Mouse (Mus musculus) midbrain, postnatal 0 days (tissue): ENCODE measurements around the gene Sh3yl1. TPM values are rescaled to one million over a fixed set of nuclear protein-coding genes. Genes with fewer than 3 reads are reported as not detected.
A peak's percentile ranks its signal among the peaks of the same experiment; 100 is the strongest.

ENCODE experiments used
- ATAC-seq: fragments of 200-750 bp; cut with Nextera tagmentation; 2 replicates; pipeline ENCODE4 v1.8.0; 2017; ENCODE audit warnings: moderate number of reproducible peaks, mild to moderate bottlenecking, moderate TSS enrichment, moderate library complexity; ENCODE audit not compliant: low FRiP score
- DNase-seq: peaks from one replicate; pipeline ENCODE4 v3.0.0-alpha.2; 2015; ENCODE audit warnings: low spot score
- H3K27ac ChIP-seq: fragments of 300-500 bp; sonication (generic); 2 replicates; pipeline ENCODE4 v1.5.1; 2014; ENCODE audit warnings: low read depth, mild to moderate bottlenecking, low read length, mixed read lengths
- H3K27me3 ChIP-seq: fragments of 300-500 bp; sonication (generic); 2 replicates; pipeline ENCODE4 v1.6.1; 2014; ENCODE audit warnings: low read length, control low read depth, mixed read lengths; ENCODE audit not compliant: insufficient read depth
- H3K36me3 ChIP-seq: fragments of 300-500 bp; sonication (generic); 2 replicates; pipeline ENCODE4 v1.6.1; 2014; ENCODE audit warnings: low read length, control low read depth, mixed read lengths; ENCODE audit not compliant: insufficient read depth
- H3K4me1 ChIP-seq: fragments of 300-500 bp; sonication (generic); 2 replicates; pipeline ENCODE4 v1.6.1; 2014; ENCODE audit warnings: mild to moderate bottlenecking, control low read depth, antibody characterized with exemption, low read length, mixed read lengths; ENCODE audit not compliant: insufficient read depth
- H3K4me2 ChIP-seq: fragments of 300-500 bp; sonication (generic); 2 replicates; pipeline ENCODE4 v1.6.1; 2014; ENCODE audit warnings: low read depth, mild to moderate bottlenecking, low read length, mixed read lengths; ENCODE audit not compliant: poor library complexity, severe bottlenecking
- H3K4me3 ChIP-seq: fragments of 300-500 bp; sonication (generic); 2 replicates; pipeline ENCODE4 v1.5.1; 2014; ENCODE audit warnings: low read depth, mild to moderate bottlenecking, low read length, moderate library complexity
- H3K9ac ChIP-seq: fragments of 300-500 bp; sonication (generic); replicated peaks from 2 replicates; pipeline ENCODE4 v1.6.1; 2014; ENCODE audit warnings: mild to moderate bottlenecking, low read length, moderate library complexity, mixed read lengths; ENCODE audit not compliant: poor library complexity, severe bottlenecking
- H3K9me3 ChIP-seq: fragments of 300-500 bp; sonication (generic); 2 replicates; pipeline ENCODE4 v1.6.1; 2016; ENCODE audit warnings: low read length, control low read depth
- CTCF ChIP-seq: IDR thresholded peaks from 2 replicates; pipeline ENCODE4 v1.5.1; 2016; ENCODE audit warnings: antibody characterized with exemption, mild to moderate bottlenecking
- WGBS: fragments of 180-500 bp; shearing (Covaris S2); extraction: QIAGEN DNeasy Blood & Tissue Kit; methylation state at CpG from one replicate; pipeline ENCODE4 v1.1.7; 2014; 5-methylcytosine and 5-hydroxymethylcytosine counted together
- polyA plus RNA-seq: library from polyadenylated mRNA; unstranded; fragments of >200 nt; fragmentation: Nextera tagmentation; extraction: Ambion mirVana; gene quantifications from 2 replicates; pipeline ENCODE4 v1.2.1, GENCODE M21; 2015
- total RNA-seq: library from RNA; depleted of rRNA; stranded (reverse); fragments of >200 nt; gene quantifications from 2 replicates; pipeline ENCODE4 v1.2.3, GENCODE M21; 2014

The Sh3yl1 gene
- total and polyA plus RNA-seq, 2 experiments from 2014 or later = 20.4 to 52.6 TPM

DNA sequence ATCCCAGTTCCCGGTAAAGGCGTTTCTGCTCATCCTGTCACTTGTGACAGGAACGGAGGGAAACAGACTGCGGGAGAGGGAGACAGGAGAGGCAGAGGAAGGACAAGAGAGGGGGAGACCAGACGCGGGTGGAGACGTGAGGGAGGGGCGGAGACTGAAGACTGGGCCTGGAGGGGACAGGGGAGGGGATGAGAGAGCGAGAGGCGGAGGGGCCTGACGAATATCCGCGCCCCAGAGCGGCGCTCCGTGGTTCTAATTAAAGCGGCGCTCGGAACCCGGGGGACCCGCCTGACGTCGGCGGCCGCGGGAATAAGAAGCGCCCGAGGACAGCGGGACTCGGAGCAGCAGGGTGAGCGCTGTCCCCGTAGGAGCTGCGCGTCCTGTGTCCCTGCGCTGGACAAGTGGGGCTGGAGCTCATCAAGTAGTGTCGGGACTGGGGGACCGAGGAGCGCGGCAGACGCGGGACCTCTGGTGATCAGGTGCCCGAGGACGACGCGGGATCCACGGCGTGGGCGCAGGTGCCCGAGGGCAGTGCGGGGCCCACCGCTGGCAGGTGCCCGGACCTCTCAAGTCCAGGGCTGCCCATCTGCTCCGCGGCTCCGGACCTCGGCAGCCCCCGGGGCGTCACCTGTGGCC lies 27.4 kb upstream of the Sh3yl1 start, which contains the start of gene Alkal2:
Gene Alkal2 (plus strand): TSS at position 337 of the 636 bp plus-strand sequence.
- peak within 1 kb of the TSS; percentile 33; the same call in 1 of the 2 replicates for H3K9ac ChIP-seq
- peak within 1 kb of the TSS; percentile 100 for H3K4me2 ChIP-seq
- H3K27ac ChIP-seq = no peak within 1 kb of the TSS
- H3K4me1 ChIP-seq = no peaks in the 10 kb centered on the region; the same call in 1 of the 2 replicates
- H3K36me3 ChIP-seq = no peaks in the 10 kb centered on the region
- TF ChIP-seq CTCF = no peak
- H3K9me3 ChIP-seq = no peaks in the 10 kb centered on the region
- H3K27me3 ChIP-seq = peaks cover 21% of the 10 kb centered on the region
- no peak for DNase-seq
- ATAC-seq = peak; percentile 60
- peak within 1 kb of the TSS; percentile 57 for H3K4me3 ChIP-seq
- under 1% methylated on average over 56 of the region's 58 CpGs for WGBS

DNA sequence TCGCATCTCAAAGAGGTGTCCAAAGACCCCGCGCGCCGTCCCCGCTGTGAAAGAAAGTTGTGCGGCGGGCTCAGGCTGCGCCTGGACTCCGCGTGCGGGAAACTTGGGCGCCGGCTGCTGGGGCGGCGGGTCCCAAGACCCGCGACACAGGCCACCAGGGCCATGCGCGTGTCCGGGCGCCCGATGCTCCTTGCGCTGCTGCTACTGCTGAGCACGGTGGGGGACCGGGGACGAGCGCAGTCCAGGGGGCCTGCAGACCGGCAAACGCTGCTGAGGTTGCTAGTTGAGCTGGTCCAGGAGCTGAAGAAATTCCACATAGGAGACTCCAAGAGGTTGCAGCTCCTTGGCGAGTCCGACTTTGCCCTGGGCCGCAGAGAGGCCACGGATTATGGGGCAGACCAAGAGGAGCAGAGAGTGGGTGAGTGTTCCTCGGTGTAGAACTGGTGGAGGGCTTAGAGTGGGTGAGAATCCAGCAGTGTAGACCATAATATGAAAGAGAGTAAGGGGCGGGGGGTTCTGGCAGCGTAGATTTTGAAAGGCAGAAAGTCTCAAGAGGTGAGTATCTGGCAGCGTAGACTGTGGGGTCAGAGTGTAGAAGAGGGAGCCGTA lies 26.7 kb upstream of the Sh3yl1 start:
- H3K9me3 ChIP-seq = no peaks in the 10 kb centered on the region
- no peaks in the 10 kb centered on the region; the same call in 1 of the 2 replicates for H3K4me1 ChIP-seq
- peak overlapping the region; percentile 57 for H3K4me3 ChIP-seq
- WGBS = 8% methylated on average over 39 of the region's 39 CpGs
- peak overlapping the region; percentile 100 for H3K4me2 ChIP-seq
- DNase-seq (no peak), ATAC-seq (peak; percentile 45; the same call in 1 of the 2 replicates)
- H3K36me3 ChIP-seq = no peaks in the 10 kb centered on the region
- H3K27me3 ChIP-seq = peaks cover 21% of the 10 kb centered on the region
- H3K27ac ChIP-seq = no peak overlapping the region
- TF ChIP-seq CTCF = no peak
- 0 out of 2 replicates have a peak overlapping the region, but pooled peaks have one; percentile 33 for H3K9ac ChIP-seq

DNA sequence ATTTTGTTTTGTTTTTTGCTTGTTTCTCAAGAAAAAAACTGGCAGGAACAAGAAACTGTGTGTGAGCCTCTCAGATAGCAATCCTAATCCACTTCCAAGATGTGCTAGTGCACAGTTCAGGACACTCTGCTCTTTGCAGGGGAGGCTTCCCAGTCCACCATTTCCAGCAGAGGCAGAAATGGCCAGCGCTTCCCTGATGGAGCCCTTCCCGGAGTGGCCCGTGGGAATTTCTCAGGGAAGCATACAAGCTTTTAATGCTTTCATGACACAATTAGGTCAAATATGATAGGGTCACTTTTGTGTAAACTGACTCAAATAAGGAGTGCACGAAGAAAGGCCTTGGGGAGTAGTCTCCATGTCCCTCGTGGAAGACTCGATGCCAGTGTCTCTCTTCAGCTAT lies 25.6 kb upstream of the Sh3yl1 start:
- H3K4me3 ChIP-seq = no peak overlapping the region
- DNase-seq (no peak), ATAC-seq (no peak)
- WGBS = 74% methylated on average over 6 of the region's 6 CpGs
- no peaks in the 10 kb centered on the region; the same call in 1 of the 2 replicates for H3K4me1 ChIP-seq
- no peaks in the 10 kb centered on the region for H3K9me3 ChIP-seq
- no peak for TF ChIP-seq CTCF
- no peak overlapping the region for H3K4me2 ChIP-seq
- H3K27ac ChIP-seq = no peak overlapping the region
- no peaks in the 10 kb centered on the region for H3K36me3 ChIP-seq
- H3K27me3 ChIP-seq = peaks cover 21% of the 10 kb centered on the region
- no peak overlapping the region for H3K9ac ChIP-seq

DNA sequence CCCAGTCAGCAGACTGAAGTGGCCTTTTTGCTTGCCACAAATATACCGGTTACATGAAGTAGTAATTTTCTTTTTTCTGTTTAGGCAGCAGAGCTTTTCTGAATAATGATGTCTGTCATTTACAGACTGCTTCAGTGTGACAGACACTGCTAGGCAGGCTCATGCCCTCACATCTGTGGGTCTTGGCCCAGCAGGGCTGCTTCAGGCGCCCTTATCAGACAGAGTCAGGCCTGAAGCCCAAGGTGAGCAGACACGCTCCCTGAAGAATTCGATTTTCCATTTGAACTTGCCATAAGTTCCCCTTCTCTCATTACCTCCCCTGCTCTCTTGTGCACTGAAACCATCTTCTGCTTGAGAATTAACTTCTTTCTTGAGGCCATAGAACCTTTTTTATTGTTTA lies 23.5 kb upstream of the Sh3yl1 start:
- Histone ChIP-seq H3K27ac (no peak overlapping the region), H3K9me3 (no peaks in the 10 kb centered on the region), H3K36me3 (no peaks in the 10 kb centered on the region), H3K4me3 (no peak overlapping the region), H3K9ac (no peak overlapping the region), H3K27me3 (peaks cover 21% of the 10 kb centered on the region), H3K4me2 (no peak overlapping the region), H3K4me1 (no peaks in the 10 kb centered on the region; the same call in 1 of the 2 replicates)
- 80% methylated on average over 4 of the region's 4 CpGs for WGBS
- no peak for DNase-seq
- no peak for TF ChIP-seq CTCF
- ATAC-seq = no peak

DNA sequence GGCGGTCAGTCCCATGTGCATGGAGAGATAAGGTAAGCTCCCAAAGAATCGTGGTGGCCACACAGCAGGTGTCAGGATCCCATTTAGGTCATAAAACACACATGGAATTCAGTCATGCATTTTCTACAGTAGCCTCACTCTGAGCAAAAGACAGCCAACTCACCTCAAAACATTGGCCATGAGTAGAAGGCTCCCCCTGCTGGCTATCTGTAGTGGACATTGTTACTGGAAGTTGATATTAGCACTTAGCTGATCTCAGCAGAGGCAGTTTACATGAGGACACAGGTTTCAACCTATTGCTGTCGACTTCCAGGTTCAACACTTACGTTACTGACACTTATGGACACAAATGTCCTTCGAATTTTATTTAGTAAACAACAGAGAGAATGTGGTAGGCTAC lies 21.4 kb upstream of the Sh3yl1 start:
- TF ChIP-seq CTCF = peak; percentile 98
- 34% methylated on average over 5 of the region's 5 CpGs for WGBS
- no peak overlapping the region for H3K9ac ChIP-seq
- H3K36me3 ChIP-seq = peaks cover 6% of the 10 kb centered on the region
- H3K4me2 ChIP-seq = no peak overlapping the region
- DNase-seq = peak; percentile 87
- ATAC-seq = peak; percentile 74; the same call in 1 of the 2 replicates
- H3K27me3 ChIP-seq = peaks cover 11% of the 10 kb centered on the region
- no peaks in the 10 kb centered on the region for H3K4me1 ChIP-seq
- no peak overlapping the region for H3K27ac ChIP-seq
- H3K9me3 ChIP-seq = no peaks in the 10 kb centered on the region
- no peak overlapping the region for H3K4me3 ChIP-seq

DNA sequence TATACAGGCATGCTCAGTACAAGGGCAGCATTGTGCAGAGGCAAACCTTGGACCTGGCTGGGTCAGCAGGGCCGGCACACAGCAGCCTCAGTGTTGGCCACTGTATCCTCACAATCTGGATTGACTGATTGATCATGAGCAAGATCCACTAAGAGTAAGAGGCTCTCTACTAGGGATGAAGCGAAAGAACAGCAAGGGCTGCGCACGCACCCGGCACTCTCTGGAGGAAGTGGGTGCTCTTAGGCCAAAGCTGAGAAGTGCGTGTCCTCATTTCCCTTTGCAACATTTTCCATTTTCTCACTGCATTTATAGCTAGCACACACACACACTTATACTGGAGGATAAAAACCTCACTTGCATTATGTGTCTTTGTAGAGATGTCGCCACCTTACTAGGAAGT lies 20.0 kb upstream of the Sh3yl1 start:
- Histone ChIP-seq H3K27ac (no peak overlapping the region), H3K9me3 (no peaks in the 10 kb centered on the region), H3K9ac (no peak overlapping the region), H3K4me3 (no peak overlapping the region), H3K4me2 (no peak overlapping the region), H3K4me1 (no peaks in the 10 kb centered on the region), H3K27me3 (0 out of 2 replicates have a peak, but pooled peaks cover under 1% of the 10 kb centered on the region), H3K36me3 (peaks cover 6% of the 10 kb centered on the region)
- no peak for ATAC-seq
- DNase-seq = no peak
- 87% methylated on average over 7 of the region's 7 CpGs for WGBS
- no peak for TF ChIP-seq CTCF
